Mouse (Mus musculus) liver, embryonic 15.5 days (tissue): ENCODE results near the gene Mettl16. TPM values are rescaled to one million over a fixed set of nuclear protein-coding genes. Genes with fewer than 3 reads are reported as not detected.

Experiments
- ATAC-seq: fragments of 200-750 bp; cut with Nextera tagmentation; 2 replicates; pipeline ENCODE4 v1.8.0; 2017; ENCODE audit warnings: moderate number of reproducible peaks, mild to moderate bottlenecking, moderate library complexity; ENCODE audit not compliant: insufficient read depth
- H3K27ac ChIP-seq: fragments of 300-500 bp; sonication (generic); replicated peaks from 2 replicates; pipeline ENCODE4 v1.5.1; 2015; ENCODE audit warnings: mild to moderate bottlenecking, inconsistent platforms
- H3K27me3 ChIP-seq: fragments of 300-500 bp; sonication (generic); 2 replicates; pipeline ENCODE4 v1.6.1; 2015; ENCODE audit warnings: mild to moderate bottlenecking, inconsistent platforms
- H3K36me3 ChIP-seq: fragments of 300-500 bp; sonication (generic); replicated peaks from 2 replicates; pipeline ENCODE4 v1.6.1; 2015; ENCODE audit warnings: moderate library complexity, mild to moderate bottlenecking, inconsistent platforms
- H3K4me1 ChIP-seq: fragments of 300-500 bp; sonication (generic); replicated peaks from 2 replicates; pipeline ENCODE4 v1.6.1; 2015; ENCODE audit warnings: inconsistent platforms
- H3K4me2 ChIP-seq: fragments of 300-500 bp; sonication (generic); 2 replicates; pipeline ENCODE4 v1.6.1; 2015; ENCODE audit warnings: moderate library complexity, mild to moderate bottlenecking, inconsistent platforms
- H3K4me3 ChIP-seq: fragments of 300-500 bp; sonication (generic); replicated peaks from 2 replicates; pipeline ENCODE4 v1.5.1; 2015; ENCODE audit warnings: mild to moderate bottlenecking, inconsistent platforms
- H3K9ac ChIP-seq: fragments of 300-500 bp; sonication (generic); 2 replicates; pipeline ENCODE4 v1.6.1; 2015; ENCODE audit warnings: moderate library complexity, mild to moderate bottlenecking, inconsistent platforms
- H3K9me3 ChIP-seq: fragments of 300-500 bp; sonication (generic); replicated peaks from 2 replicates; pipeline ENCODE4 v1.6.1; 2016; ENCODE audit warnings: inconsistent platforms
- WGBS: fragments of 180-500 bp; shearing (Covaris S2); methylation state at CpG from one replicate; pipeline ENCODE4 v1.1.7; 2015; ENCODE audit warnings: mixed read lengths; ENCODE audit not compliant: insufficient replicate concordance; 5-methylcytosine and 5-hydroxymethylcytosine counted together
- polyA plus RNA-seq: library from polyadenylated mRNA; unstranded; fragments of >200 nt; fragmentation: Nextera tagmentation; extraction: Ambion mirVana; gene quantifications from 2 replicates; pipeline ENCODE4 v1.2.1, GENCODE M21; 2015

Gene Mettl16
- polyA plus RNA-seq, 1 experiment from 2014 or later, result 18.4 TPM

- peak overlapping the region; percentile 98 for H3K27ac ChIP-seq
- no peaks in the 10 kb centered on the region for H3K9me3 ChIP-seq
- ATAC-seq, result peak; percentile 77
- H3K4me2 ChIP-seq, result peak overlapping the region; percentile 97
- H3K4me1 ChIP-seq, result peaks cover 68% of the 10 kb centered on the region
- WGBS, result under 1% methylated on average over 35 of the region's 35 CpGs
- H3K4me3 ChIP-seq, result peak overlapping the region; percentile 70
- H3K9ac ChIP-seq, result peak overlapping the region; percentile 77
- H3K27me3 ChIP-seq, result no peaks in the 10 kb centered on the region
- H3K36me3 ChIP-seq, result peaks cover 24% of the 10 kb centered on the region
Measured at GRCm38 (mm10) chr11:74838441-74838840, 67.8 kb downstream of the Mettl16 start.

GRCm38 (mm10) chr11:74838971-74839370, 68.3 kb downstream of the Mettl16 start:
- Histone ChIP-seq H3K9me3 (no peaks in the 10 kb centered on the region), H3K4me3 (peak overlapping the region; percentile 70), H3K36me3 (peaks cover 25% of the 10 kb centered on the region), H3K27me3 (no peaks in the 10 kb centered on the region), H3K27ac (peak overlapping the region; percentile 98), H3K9ac (peak overlapping the region; percentile 77), H3K4me2 (peak overlapping the region; percentile 97), H3K4me1 (peaks cover 64% of the 10 kb centered on the region)
- 6% methylated on average over 6 of the region's 6 CpGs for WGBS
- peak; percentile 40 for ATAC-seq

DNA sequence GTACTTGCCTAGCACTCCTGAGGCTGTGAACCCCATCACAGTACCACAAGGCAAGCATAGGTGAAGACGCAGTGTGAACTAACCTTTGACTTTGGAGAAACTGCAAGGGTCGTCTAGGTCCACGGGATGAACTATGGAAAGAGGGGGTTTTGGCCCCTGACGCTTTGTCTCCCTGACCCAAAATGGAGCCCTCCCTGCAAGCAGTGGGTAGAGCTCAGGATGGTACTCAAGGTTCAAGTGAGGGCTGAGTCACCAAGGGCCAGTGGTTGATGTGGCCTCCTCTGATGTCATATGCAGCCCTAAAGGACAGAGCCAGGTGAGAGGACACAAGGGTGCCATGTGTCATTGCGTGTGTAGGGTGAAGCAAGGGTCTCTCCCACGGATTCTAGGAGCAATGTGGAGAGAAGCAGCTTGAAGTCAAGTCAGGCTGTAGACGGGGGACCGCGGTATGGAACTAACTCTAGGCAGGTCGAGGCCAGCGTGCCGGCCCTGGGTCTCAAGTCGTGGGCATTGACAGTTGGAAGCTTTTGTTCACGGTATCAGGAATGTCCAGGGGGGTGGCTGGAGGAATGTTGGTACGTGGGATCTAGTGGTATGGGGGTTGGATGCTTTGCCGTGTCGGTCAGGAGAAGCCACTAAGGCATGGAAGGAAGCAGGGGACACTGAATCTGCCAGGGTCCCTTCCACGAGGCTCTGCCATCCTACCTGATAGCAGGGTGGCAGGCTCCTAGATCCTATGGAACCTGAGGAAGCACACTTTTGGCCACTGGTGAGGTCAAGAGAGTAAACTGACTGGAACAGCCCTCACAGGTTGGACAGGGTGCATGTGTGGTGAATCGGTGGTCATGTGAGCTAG, 69.5 kb downstream of the Mettl16 start:
- Histone ChIP-seq H3K4me1 (peaks cover 53% of the 10 kb centered on the region), H3K36me3 (peaks cover 35% of the 10 kb centered on the region), H3K27me3 (no peaks in the 10 kb centered on the region), H3K27ac (0 out of 2 replicates have a peak overlapping the region, but pooled peaks have one; percentile 98), H3K9me3 (no peaks in the 10 kb centered on the region), H3K4me2 (peak overlapping the region; percentile 97; the same call in 1 of the 2 replicates), H3K4me3 (no peak overlapping the region), H3K9ac (no peak overlapping the region)
- 86% methylated on average over 19 of the region's 19 CpGs for WGBS
- ATAC-seq, result no peak

- H3K4me3 ChIP-seq, result no peak overlapping the region
- ATAC-seq, result no peak
- no peaks in the 10 kb centered on the region for H3K9me3 ChIP-seq
- 89% methylated on average over 8 of the region's 8 CpGs for WGBS
- no peak overlapping the region for H3K27ac ChIP-seq
- peaks cover 39% of the 10 kb centered on the region for H3K36me3 ChIP-seq
- H3K9ac ChIP-seq, result no peak overlapping the region
- H3K27me3 ChIP-seq, result no peaks in the 10 kb centered on the region
- H3K4me2 ChIP-seq, result no peak overlapping the region
- H3K4me1 ChIP-seq, result peaks cover 47% of the 10 kb centered on the region
Measured at GRCm38 (mm10) chr11:74840739-74841138, 70.1 kb downstream of the Mettl16 start.

- peaks cover 41% of the 10 kb centered on the region for H3K36me3 ChIP-seq
- H3K9ac ChIP-seq, result no peak overlapping the region
- H3K4me1 ChIP-seq, result peaks cover 41% of the 10 kb centered on the region
- no peak overlapping the region for H3K4me3 ChIP-seq
- no peaks in the 10 kb centered on the region for H3K9me3 ChIP-seq
- no peak for ATAC-seq
- WGBS, result 82% methylated on average over 9 of the region's 9 CpGs
- H3K27me3 ChIP-seq, result no peaks in the 10 kb centered on the region
- H3K27ac ChIP-seq, result no peak overlapping the region
- H3K4me2 ChIP-seq, result no peak overlapping the region
Measured at GRCm38 (mm10) chr11:74841366-74841765, 70.7 kb downstream of the Mettl16 start.

DNA sequence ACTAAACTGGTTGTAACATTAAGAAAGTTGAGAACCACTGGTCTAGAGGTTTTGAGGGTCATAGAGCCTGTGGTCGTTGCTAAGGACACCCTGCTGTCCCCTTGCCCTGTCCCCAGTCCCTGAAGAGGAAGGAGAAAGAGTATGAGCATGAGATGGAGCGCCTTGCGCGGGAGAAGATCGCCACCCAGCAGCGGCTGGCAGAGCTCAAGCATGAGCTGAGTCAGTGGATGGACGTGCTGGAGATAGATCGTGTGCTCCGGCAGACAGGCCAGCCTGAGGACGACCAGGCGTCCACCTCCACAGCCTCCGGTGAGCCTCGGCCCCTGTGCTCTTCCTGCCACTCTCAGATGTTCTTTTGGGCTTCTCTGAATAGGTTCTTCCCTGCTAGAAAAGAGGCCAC, 71.4 kb downstream of the Mettl16 start:
- ATAC-seq, result no peak
- Histone ChIP-seq H3K4me1 (peaks cover 34% of the 10 kb centered on the region), H3K4me2 (no peak overlapping the region), H3K4me3 (no peak overlapping the region), H3K9me3 (no peaks in the 10 kb centered on the region), H3K27me3 (no peaks in the 10 kb centered on the region), H3K27ac (no peak overlapping the region), H3K9ac (no peak overlapping the region), H3K36me3 (peaks cover 37% of the 10 kb centered on the region)
- 82% methylated on average over 13 of the region's 13 CpGs for WGBS

GRCm38 (mm10) chr11:74842656-74843434, 72.2 kb downstream of the Mettl16 start:
- peaks cover 32% of the 10 kb centered on the region for H3K4me1 ChIP-seq
- H3K27me3 ChIP-seq, result no peaks in the 10 kb centered on the region
- peaks cover 37% of the 10 kb centered on the region for H3K36me3 ChIP-seq
- H3K9me3 ChIP-seq, result no peaks in the 10 kb centered on the region
- H3K9ac ChIP-seq, result no peak overlapping the region
- H3K4me3 ChIP-seq, result no peak overlapping the region
- H3K4me2 ChIP-seq, result no peak overlapping the region
- no peak for ATAC-seq
- WGBS, result 84% methylated on average over 22 of the region's 22 CpGs
- H3K27ac ChIP-seq, result no peak overlapping the region

GRCm38 (mm10) chr11:74843435-74843714, 72.7 kb downstream of the Mettl16 start:
- peaks cover 34% of the 10 kb centered on the region for H3K4me1 ChIP-seq
- H3K4me3 ChIP-seq, result no peak overlapping the region
- H3K4me2 ChIP-seq, result no peak overlapping the region
- H3K36me3 ChIP-seq, result peaks cover 37% of the 10 kb centered on the region
- no peak overlapping the region for H3K27ac ChIP-seq
- WGBS, result 84% methylated on average over 2 of the region's 2 CpGs
- no peaks in the 10 kb centered on the region for H3K9me3 ChIP-seq
- ATAC-seq, result no peak
- H3K27me3 ChIP-seq, result no peaks in the 10 kb centered on the region
- no peak overlapping the region for H3K9ac ChIP-seq

GRCm38 (mm10) chr11:74843761-74844160, 73.1 kb downstream of the Mettl16 start:
- peaks cover 37% of the 10 kb centered on the region for H3K36me3 ChIP-seq
- no peak overlapping the region for H3K4me3 ChIP-seq
- ATAC-seq, result no peak
- H3K4me2 ChIP-seq, result no peak overlapping the region
- no peak overlapping the region for H3K9ac ChIP-seq
- no peaks in the 10 kb centered on the region for H3K27me3 ChIP-seq
- peaks cover 35% of the 10 kb centered on the region for H3K4me1 ChIP-seq
- H3K9me3 ChIP-seq, result no peaks in the 10 kb centered on the region
- WGBS, result 62% methylated on average over 5 of the region's 5 CpGs
- no peak overlapping the region for H3K27ac ChIP-seq

- no peak overlapping the region for H3K4me3 ChIP-seq
- H3K27ac ChIP-seq, result no peak overlapping the region
- H3K36me3 ChIP-seq, result peaks cover 31% of the 10 kb centered on the region
- WGBS, result 61% methylated on average over 3 of the region's 3 CpGs
- H3K4me1 ChIP-seq, result peaks cover 26% of the 10 kb centered on the region
- H3K27me3 ChIP-seq, result no peaks in the 10 kb centered on the region
- no peak for ATAC-seq
- H3K9ac ChIP-seq, result no peak overlapping the region
- no peaks in the 10 kb centered on the region for H3K9me3 ChIP-seq
- no peak overlapping the region for H3K4me2 ChIP-seq
Measured at GRCm38 (mm10) chr11:74845784-74846183, 75.2 kb downstream of the Mettl16 start.

- H3K36me3 ChIP-seq, result peaks cover 19% of the 10 kb centered on the region
- H3K27ac ChIP-seq, result peak overlapping the region; percentile 72
- peak overlapping the region; percentile 26 for H3K9ac ChIP-seq
- 1% methylated on average over 13 of the region's 13 CpGs for WGBS
- H3K4me3 ChIP-seq, result peak overlapping the region; percentile 36
- peaks cover 24% of the 10 kb centered on the region for H3K4me1 ChIP-seq
- H3K9me3 ChIP-seq, result no peaks in the 10 kb centered on the region
- peak; percentile 86 for ATAC-seq
- no peaks in the 10 kb centered on the region for H3K27me3 ChIP-seq
- peak overlapping the region; percentile 65 for H3K4me2 ChIP-seq
Measured at GRCm38 (mm10) chr11:74847919-74848521, 77.4 kb downstream of the Mettl16 start.
